Mouse (Mus musculus) kidney, adult 2 months (tissue): ENCODE results near the gene Fam71b.

Experiments
- CTCF ChIP-seq: fragments of 200-500 bp; conservative IDR thresholded peaks from 2 replicates; pipeline ENCODE4 v1.5.1; 2011; ENCODE audit warnings: low read depth, mild to moderate bottlenecking, control low read depth, low read length, moderate library complexity, mixed read lengths; ENCODE audit not compliant: insufficient read depth, insufficient read length
- POLR2A ChIP-seq: fragments of 200-500 bp; IDR thresholded peaks from one replicate; pipeline ENCODE4 v1.6.1; 2011; ENCODE audit warnings: low read depth, low read length, control low read depth

GRCm38 (mm10) chr11:46395088-46395487 lies 1.3 kb upstream of the Fam71b start:
- TF ChIP-seq POLR2A (no peak), CTCF (no peak)
